Comparison of ENCODE assay signal across 8 mouse cellular contexts in the genomic region with DNA sequence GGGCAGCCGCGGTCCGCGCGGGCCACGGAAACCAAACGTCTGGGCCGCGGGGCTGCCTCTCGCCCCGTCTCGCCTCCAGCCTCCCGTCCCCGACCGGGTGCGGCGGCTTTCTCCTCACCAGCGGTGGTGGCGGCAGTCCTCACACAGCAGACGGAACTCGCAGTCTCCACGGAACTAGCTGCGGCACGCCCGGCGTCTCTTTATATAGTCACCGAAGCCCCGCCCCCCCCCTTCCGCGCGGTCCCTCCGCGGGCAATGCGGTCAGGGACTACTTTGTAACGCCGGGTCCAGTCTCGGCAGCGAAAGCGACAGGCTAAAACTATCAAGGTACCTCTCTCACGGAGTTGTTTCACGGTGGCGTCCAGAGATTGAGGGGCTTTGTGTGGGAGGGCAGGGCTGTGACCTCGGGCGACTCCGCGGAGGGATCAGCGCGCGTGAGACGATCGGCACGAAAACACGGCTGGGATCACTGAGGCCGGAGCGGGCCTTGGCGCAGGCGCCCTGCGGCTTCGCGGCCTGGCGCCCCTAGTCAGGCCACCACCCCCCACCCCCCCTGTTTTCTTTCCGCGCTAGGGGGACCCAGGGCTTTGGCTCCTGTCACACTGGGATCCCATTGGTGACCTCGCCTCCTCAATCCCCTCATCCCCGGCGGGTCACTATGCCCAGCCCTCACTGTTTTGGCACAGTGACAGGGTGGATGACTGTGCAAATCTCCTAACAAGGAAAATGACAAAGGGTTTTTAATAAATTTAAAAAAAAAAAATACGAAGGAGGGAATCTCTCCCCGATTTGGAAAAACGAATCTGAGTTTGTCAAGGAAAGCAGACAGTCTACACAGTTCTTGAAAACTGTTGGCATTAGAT. TPM values are rescaled to one million over a fixed set of nuclear protein-coding genes. Genes with fewer than 3 reads are reported as not detected.
DNase-seq lines count a peak whose midpoint lies in the region; ATAC-seq lines count a peak whose summit lies in the region.

Ubc (minus strand) TSS at position 624 of the 863 bp plus-strand sequence.

- H3K4me1 ChIP-seq in megakaryocyte, embryonic 14.5 days, result peaks cover 49% of the 10 kb centered on the region

- peak within 1 kb of the TSS; percentile 96 for H3K4me3 ChIP-seq in megakaryocyte, embryonic 14.5 days (replicated peaks)

- H3K27me3 ChIP-seq in megakaryocyte, embryonic 14.5 days (replicated peaks), result no peaks in the 10 kb centered on the region

- peak; percentile 48 for ATAC-seq in common myeloid progenitor, adult 5-6 weeks (replicated peaks; ENCODE audit: low read depth, poor library complexity, severe bottlenecking)

- peaks cover 24% of the 10 kb centered on the region for H3K36me3 ChIP-seq in megakaryocyte, embryonic 14.5 days (replicated peaks; ENCODE audit: low read length)

- no peaks in the 10 kb centered on the region for H3K9me3 ChIP-seq in megakaryocyte, embryonic 14.5 days

- peak; percentile 90 for DNase-seq in ZHBTc4 (ENCODE audit: low read depth, low spot score)
- DNase-seq in gastrocnemius, postnatal 10 days, result peak; percentile 91
- DNase-seq in induced T-regulatory cell, adult 2 months (ENCODE audit: low read depth), result peak; percentile 95
- DNase-seq in left cerebral cortex, adult 8-10 months (ENCODE audit: low spot score in 2 of 2), result peak; percentile 82 to 83
- peak; percentile 84 for DNase-seq in right cerebral cortex, adult 2 months (ENCODE audit: low spot score in 2 of 2)
- DNase-seq in urinary bladder, postnatal 10 days (ENCODE audit: low spot score), result peak; percentile 75

RNA-seq across cellular contexts. Expression of gene Ubc, which starts in this region (rescaled TPM):
- total RNA-seq in common myeloid progenitor, adult 5-6 weeks (2017), result 252 and 273 TPM in 2 replicates
- 100 to 1,000 TPM; 703 to 712 TPM for total RNA-seq in gastrocnemius, postnatal 10 days (2021)
- total RNA-seq in left cerebral cortex, adult 8-10 months (2022), result 100 to 1,000 TPM; 799 to 904 (median 900) TPM
- polyA plus RNA-seq in megakaryocyte, embryonic 14.5 days (2012; ENCODE audit: insufficient read depth, low replicate concordance), result 71.3 and 127 TPM in 2 replicates

Comparison
In these comparisons a context has a peak if more than half of its experiments do, and no peak if none do; other contexts are left out.
1. Peak in every context shown above with its lines: DNase-seq, ATAC-seq and H3K4me3 ChIP-seq.